Mouse (Mus musculus) midbrain, embryonic 12.5 days (tissue): ENCODE data around the gene Pawr. TPM values are rescaled to one million over a fixed set of nuclear protein-coding genes. Genes with fewer than 3 reads are reported as not detected.
A peak's percentile ranks its signal among the peaks of the same experiment; 100 is the strongest.
"Not testable (repeated sequence)": the region's sequence is repeated elsewhere in the genome, so short reads cannot be mapped to it uniquely, and the experiment has no call there.

Experiments
- ATAC-seq: fragments of 200-750 bp; cut with Nextera tagmentation; 2 replicates; pipeline ENCODE4 v1.8.0; 2017; ENCODE audit warnings: low read depth, moderate TSS enrichment, moderate library complexity; ENCODE audit not compliant: low FRiP score
- H3K27ac ChIP-seq: fragments of 300-500 bp; sonication (generic); replicated peaks from 2 replicates; pipeline ENCODE4 v1.5.1; 2016; ENCODE audit warnings: mild to moderate bottlenecking
- H3K27me3 ChIP-seq: fragments of 300-500 bp; sonication (generic); 2 replicates; pipeline ENCODE4 v1.6.1; 2016; ENCODE audit warnings: mild to moderate bottlenecking
- H3K36me3 ChIP-seq: fragments of 300-500 bp; sonication (generic); 2 replicates; pipeline ENCODE4 v1.6.1; 2016
- H3K4me1 ChIP-seq: fragments of 300-500 bp; sonication (generic); 2 replicates; pipeline ENCODE4 v1.6.1; 2016
- H3K4me2 ChIP-seq: fragments of 300-500 bp; sonication (generic); replicated peaks from 2 replicates; pipeline ENCODE4 v1.6.1; 2016; ENCODE audit warnings: mild to moderate bottlenecking, moderate library complexity
- H3K4me3 ChIP-seq: fragments of 300-500 bp; sonication (generic); 2 replicates; pipeline ENCODE4 v1.5.1; 2016; ENCODE audit warnings: mild to moderate bottlenecking
- H3K9ac ChIP-seq: fragments of 300-500 bp; sonication (generic); replicated peaks from 2 replicates; pipeline ENCODE4 v1.6.1; 2016; ENCODE audit warnings: mild to moderate bottlenecking, moderate library complexity
- H3K9me3 ChIP-seq: fragments of 300-500 bp; sonication (generic); 2 replicates; pipeline ENCODE4 v1.6.1; 2016; ENCODE audit warnings: mild to moderate bottlenecking
- WGBS: fragments of 180-500 bp; shearing (Covaris S2); methylation state at CpG from one replicate; pipeline ENCODE4 v1.1.7; 2016; 5-methylcytosine and 5-hydroxymethylcytosine counted together
- polyA plus RNA-seq: library from polyadenylated mRNA; unstranded; fragments of >200 nt; fragmentation: Nextera tagmentation; extraction: Ambion mirVana; gene quantifications from 2 replicates; pipeline ENCODE4 v1.2.1, GENCODE M21; 2016

The Pawr gene
- polyA plus RNA-seq, 1 experiment from 2014 or later = 10.9 TPM

DNA sequence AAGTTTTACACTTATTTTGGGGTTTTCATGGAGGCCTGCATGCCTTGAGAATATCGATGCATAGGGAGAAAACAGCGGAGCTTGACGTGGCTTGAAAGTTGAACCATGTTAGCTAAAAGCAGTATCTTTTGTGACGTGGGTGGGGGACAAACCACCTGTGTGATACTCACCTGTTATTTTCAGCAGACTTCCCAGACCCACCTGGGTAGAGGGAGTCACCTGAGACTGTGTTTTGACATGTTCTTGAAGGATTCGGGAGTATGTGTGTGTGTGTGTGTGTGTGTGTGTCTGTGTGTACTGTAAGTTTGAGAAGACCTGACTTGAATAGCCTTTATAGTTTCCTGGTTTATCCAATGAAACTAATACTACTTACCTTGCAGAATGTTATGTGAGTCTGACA, 7.2 kb downstream of the Pawr start:
- Histone ChIP-seq H3K9ac (no peak overlapping the region), H3K36me3 (no peaks in the 10 kb centered on the region), H3K9me3 (no peaks in the 10 kb centered on the region), H3K4me3 (no peak overlapping the region), H3K27ac (no peak overlapping the region; the same call in 1 of the 2 replicates), H3K4me1 (peaks cover 16% of the 10 kb centered on the region), H3K4me2 (no peak overlapping the region), H3K27me3 (no peaks in the 10 kb centered on the region)
- no peak for ATAC-seq
- 83% methylated on average over 5 of the region's 5 CpGs for WGBS

DNA sequence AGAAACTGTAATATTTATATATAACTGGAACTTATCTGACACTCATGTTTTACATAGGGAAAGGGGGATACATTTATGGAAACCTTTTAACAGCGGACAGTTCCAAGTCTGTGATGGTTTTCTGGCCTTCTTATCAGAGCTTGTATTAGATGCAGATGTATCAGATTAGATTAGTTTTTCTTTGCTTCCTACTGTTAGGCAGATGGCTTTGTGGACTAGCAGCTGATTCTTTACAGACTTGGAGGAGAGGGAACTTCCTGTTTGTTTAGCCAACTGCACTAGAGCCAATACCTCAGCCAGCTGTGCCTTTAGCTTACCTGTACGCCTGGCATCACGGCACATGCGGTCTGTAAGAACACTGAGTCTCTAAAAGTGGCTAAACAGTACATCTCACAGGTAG, 8.0 kb downstream of the Pawr start:
- H3K27ac ChIP-seq = no peak overlapping the region
- H3K9ac ChIP-seq = no peak overlapping the region
- ATAC-seq = no peak
- no peaks in the 10 kb centered on the region for H3K36me3 ChIP-seq
- peaks cover 16% of the 10 kb centered on the region for H3K4me1 ChIP-seq
- no peak overlapping the region for H3K4me3 ChIP-seq
- H3K27me3 ChIP-seq = no peaks in the 10 kb centered on the region
- no peaks in the 10 kb centered on the region for H3K9me3 ChIP-seq
- WGBS = 91% methylated on average over 4 of the region's 4 CpGs
- H3K4me2 ChIP-seq = no peak overlapping the region

DNA sequence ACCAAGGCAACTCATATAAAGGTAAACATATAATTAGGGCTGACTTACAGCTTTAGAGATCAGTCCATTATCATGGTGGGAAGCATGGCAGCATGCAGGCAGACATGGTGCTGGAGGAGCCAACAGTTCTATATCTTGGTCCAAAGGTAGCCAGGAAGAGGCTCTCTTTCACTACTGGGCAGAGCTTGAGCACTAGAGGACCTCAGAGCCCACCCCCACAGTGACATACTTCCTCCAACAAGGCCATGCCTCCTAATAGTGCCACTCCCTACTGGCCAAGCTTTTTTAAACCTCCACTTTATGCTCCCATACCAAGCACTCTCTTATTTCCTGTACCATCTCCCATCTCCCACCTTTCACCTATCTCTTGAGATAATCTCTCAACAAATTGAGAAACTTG, 11.8 kb downstream of the Pawr start:
- H3K9me3 ChIP-seq = no peaks in the 10 kb centered on the region
- H3K36me3 ChIP-seq = no peaks in the 10 kb centered on the region
- no peak for ATAC-seq
- H3K4me1 ChIP-seq = peaks cover 7% of the 10 kb centered on the region
- H3K27me3 ChIP-seq = no peaks in the 10 kb centered on the region
- no peak overlapping the region for H3K27ac ChIP-seq
- no peak overlapping the region for H3K4me3 ChIP-seq
- no peak overlapping the region for H3K9ac ChIP-seq
- H3K4me2 ChIP-seq = no peak overlapping the region

DNA sequence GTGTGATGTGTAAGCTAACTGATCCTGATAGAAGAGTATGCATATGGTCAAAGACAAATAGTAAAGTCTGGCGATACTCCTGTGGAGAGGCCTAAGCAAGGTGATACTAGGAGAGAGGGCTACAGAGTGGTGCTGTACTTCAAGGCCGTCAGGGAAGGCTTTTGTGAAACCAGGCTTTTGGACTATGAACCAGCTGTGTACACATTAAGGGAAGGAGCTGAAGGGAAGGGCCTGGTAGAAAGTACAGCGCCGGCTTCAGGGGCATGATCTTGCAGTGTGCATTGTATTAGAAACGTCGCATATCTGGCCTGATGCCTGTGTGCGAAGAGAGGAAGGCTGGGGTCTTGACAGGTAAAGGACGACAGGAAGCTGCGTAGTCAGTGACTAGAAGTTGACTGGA, 13.2 kb downstream of the Pawr start:
- H3K4me2 ChIP-seq = no peak overlapping the region
- 91% methylated on average over 9 of the region's 9 CpGs for WGBS
- no peak for ATAC-seq
- H3K27me3 ChIP-seq = no peaks in the 10 kb centered on the region
- H3K27ac ChIP-seq = no peak overlapping the region
- H3K4me3 ChIP-seq = no peak overlapping the region
- no peaks in the 10 kb centered on the region for H3K4me1 ChIP-seq
- H3K9ac ChIP-seq = no peak overlapping the region
- no peaks in the 10 kb centered on the region for H3K9me3 ChIP-seq
- H3K36me3 ChIP-seq = no peaks in the 10 kb centered on the region

DNA sequence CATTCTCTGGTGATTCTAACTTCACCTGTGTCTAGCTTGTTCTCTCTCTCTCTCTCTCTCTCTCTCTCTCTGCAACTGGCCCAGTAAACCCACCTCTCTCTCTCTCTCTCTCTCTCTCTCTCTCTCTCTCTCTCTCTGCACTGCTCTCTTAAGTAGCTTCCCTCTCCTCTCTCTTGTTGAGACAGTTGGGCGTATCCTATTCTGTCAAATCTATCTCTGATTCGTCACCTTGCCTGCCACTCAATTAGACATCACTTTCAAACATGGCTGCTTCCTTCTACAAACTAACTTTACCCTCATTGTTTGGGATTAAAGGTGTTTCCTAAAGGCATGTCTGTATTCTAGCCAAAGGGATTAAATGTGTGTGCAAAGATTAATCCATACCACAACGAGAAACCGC, 14.4 kb downstream of the Pawr start:
- not testable (repeated sequence) for H3K27ac ChIP-seq, H3K36me3 ChIP-seq, ATAC-seq, H3K9me3 ChIP-seq, H3K4me1 ChIP-seq, H3K4me2 ChIP-seq, H3K9ac ChIP-seq, H3K27me3 ChIP-seq, H3K4me3 ChIP-seq
- 94% methylated on average over 4 of the region's 4 CpGs for WGBS

DNA sequence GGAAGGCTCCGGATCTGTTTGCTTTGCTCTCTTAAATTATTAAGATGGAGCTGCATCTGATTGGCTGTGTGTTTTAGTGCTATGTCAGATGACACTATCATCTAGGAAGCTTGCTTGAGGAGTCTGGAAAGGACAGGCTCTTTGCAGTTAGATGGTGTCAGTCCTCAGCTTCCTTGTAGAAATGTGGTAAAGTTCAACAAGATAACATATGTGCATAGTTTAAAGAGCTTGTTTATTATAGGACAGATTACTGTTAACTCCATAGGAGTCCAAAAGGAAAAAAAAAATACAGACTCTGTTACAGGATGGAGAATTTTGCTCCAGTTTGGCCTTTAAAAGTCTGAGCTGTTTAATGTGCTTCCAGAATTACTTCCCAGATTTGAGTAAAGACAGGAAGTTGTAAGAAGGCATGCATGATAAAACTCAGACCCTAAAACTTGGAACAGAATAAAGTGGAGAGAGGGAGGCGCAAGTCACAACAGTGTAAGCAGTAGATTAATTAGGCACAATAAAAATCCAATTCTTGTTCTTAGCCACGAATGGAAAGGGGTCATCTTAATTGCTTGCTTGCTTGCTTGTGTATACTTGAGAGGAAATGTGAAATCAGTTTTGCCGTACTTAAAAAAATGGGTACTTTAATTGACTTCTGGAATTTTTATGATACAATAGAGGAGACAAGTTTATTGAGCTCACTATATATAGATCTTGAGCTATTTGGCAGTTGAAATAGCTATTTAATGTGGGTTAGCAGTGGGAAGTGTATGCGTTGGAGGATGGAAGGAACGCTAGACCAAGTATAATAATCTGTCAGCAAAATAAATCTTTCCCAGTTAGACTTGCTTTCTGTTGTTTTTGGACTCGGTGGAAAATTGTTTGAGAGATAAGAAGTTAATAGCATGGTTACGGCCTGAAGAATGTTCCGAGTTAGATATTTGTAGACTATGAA, 18.5 kb downstream of the Pawr start:
- 93% methylated on average over 9 of the region's 9 CpGs for WGBS
- Histone ChIP-seq H3K4me2 (no peak overlapping the region), H3K27me3 (no peaks in the 10 kb centered on the region), H3K9me3 (no peaks in the 10 kb centered on the region), H3K36me3 (no peaks in the 10 kb centered on the region), H3K4me3 (no peak overlapping the region), H3K9ac (no peak overlapping the region), H3K27ac (no peak overlapping the region), H3K4me1 (peaks cover 10% of the 10 kb centered on the region)
- ATAC-seq = no peak

DNA sequence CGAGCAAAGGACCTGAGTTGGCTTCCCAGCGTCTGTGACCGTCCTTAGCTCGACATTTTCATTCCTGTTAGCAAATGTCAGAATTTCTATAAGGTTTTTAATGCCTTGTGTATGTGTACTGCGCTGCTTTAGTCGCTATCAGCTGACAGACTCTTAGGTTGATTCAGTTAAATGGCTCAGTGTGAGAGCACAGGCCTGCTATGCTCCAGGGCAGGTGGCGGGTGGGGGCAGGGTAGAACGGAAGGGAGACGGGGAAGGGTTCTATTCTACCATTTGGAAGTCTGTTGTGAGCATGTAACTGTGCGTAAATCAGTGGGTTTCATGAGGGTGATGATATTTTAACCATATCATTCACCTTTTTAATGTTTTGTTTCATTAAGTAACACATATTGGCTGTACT, 21.0 kb downstream of the Pawr start:
- WGBS = 89% methylated on average over 10 of the region's 10 CpGs
- Histone ChIP-seq H3K4me3 (no peak overlapping the region), H3K4me1 (peaks cover 10% of the 10 kb centered on the region), H3K27ac (no peak overlapping the region), H3K27me3 (no peaks in the 10 kb centered on the region), H3K36me3 (no peaks in the 10 kb centered on the region), H3K4me2 (no peak overlapping the region), H3K9me3 (no peaks in the 10 kb centered on the region), H3K9ac (no peak overlapping the region)
- no peak for ATAC-seq

DNA sequence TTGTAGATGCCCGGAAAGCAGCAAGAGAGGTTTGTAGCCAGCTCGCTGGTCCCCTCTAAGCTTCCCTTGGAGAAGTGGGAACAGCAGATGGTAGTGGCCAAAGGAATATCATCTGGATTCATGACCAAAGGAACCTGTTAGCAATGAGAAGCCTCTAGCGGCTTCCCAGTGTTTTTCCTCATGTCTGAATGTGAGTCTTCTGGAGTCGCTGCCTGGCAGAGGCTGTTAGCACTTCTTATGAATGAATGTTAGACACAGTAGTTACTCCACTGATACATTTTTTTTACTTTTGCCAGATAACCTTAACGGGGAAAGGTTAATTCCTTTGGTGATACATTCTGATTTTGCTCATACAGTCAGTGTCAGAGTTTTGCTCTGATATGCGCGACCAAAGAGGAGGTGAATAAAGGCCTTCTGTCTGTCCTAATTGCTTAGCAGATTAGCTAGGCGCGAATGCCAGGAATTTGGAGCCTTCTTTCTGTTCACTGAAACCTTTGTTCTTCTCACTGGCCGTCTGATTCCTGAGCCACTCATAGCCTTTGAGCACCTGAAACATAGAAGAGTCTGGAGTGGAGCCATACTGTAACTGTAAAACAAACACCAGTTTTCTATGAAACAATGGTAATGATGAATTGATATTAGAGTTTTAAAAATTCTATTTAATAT, 22.9 kb downstream of the Pawr start:
- no peak for ATAC-seq
- Histone ChIP-seq H3K36me3 (no peaks in the 10 kb centered on the region), H3K4me2 (0 out of 2 replicates have a peak overlapping the region, but pooled peaks have one; percentile 9), H3K9ac (no peak overlapping the region), H3K27me3 (no peaks in the 10 kb centered on the region), H3K4me1 (peaks cover 10% of the 10 kb centered on the region), H3K4me3 (no peak overlapping the region), H3K9me3 (no peaks in the 10 kb centered on the region), H3K27ac (no peak overlapping the region)
- WGBS = 20% methylated on average over 10 of the region's 10 CpGs

DNA sequence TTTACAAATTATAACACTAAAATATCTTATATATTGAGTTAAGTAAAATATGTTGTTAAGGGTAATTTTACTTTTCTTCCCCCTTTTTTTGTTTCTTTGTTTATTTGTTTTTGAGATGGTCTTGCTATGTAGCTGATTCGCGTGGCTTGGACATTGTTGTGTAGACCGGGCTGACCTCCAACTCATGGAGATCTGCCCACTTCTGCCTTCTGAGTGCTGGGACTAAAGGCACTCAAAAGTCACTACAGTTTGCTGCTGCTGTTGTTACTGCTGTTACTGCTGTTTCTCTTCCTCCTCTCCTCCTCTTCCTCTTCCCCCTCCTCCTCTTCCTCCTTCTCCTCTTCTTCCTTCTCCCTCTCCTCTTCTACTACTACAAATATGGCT, 23.5 kb downstream of the Pawr start:
- Histone ChIP-seq H3K9me3 (no peaks in the 10 kb centered on the region), H3K9ac (no peak overlapping the region), H3K27me3 (no peaks in the 10 kb centered on the region), H3K4me3 (no peak overlapping the region), H3K36me3 (no peaks in the 10 kb centered on the region), H3K4me2 (no peak overlapping the region), H3K4me1 (peaks cover 10% of the 10 kb centered on the region), H3K27ac (no peak overlapping the region)
- WGBS = 95% methylated on average over 3 of the region's 3 CpGs
- no peak for ATAC-seq

DNA sequence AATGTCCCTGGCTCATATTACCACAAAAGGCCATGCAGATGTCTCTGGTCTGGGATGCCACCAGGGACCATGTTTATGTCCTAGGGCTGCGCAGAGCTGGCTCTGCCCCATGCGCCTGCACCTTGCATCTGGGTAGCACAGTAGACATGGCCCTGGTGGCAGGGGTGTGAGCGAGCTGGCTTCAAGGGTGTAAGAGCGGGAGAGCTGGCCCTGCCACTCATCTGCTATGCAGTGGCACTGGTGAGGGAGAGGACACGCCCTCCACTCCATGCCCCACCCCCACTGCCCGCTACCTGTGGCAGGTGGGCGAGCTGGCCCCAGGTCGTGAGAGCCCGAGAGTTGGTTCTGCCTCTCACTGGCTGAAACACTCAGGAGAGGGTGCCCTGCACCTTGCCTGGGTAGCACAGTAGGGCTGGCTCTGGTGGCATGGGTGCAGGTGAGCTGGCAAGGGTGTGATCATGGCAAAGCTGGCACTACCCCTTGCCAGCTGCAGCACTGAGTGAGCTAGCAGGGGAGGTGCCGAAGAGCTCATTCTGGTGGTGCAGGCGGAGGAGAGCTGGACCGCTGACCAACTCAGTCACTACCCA, 24.8 kb downstream of the Pawr start:
- Histone ChIP-seq H3K4me2 (no peak overlapping the region), H3K27ac (no peak overlapping the region), H3K9ac (no peak overlapping the region), H3K27me3 (no peaks in the 10 kb centered on the region), H3K36me3 (no peaks in the 10 kb centered on the region), H3K9me3 (no peaks in the 10 kb centered on the region), H3K4me1 (peaks cover 11% of the 10 kb centered on the region), H3K4me3 (no peak overlapping the region)
- 96% methylated on average over 12 of the region's 12 CpGs for WGBS
- ATAC-seq = peak; percentile 28; the same call in 1 of the 2 replicates

DNA sequence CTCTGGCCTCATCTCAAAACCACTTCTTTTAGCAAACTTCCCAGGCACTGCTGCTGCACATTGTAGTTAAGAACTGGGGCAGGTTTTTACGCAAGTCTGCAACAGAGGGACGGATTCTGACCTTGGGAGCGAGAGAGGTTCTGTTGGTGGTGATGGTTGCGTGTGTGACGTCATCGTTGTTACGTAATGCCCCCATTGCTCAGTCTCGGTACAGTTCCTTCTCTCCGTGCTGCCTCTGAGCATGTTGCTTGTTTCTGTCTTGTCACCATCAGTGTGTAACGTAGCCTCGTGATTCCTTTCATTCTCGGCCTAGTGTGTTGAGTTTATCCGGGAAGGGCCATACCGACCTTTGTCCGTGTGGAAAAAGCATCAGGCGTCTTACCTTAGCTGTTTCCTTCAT, 28.1 kb downstream of the Pawr start:
- Histone ChIP-seq H3K4me2 (no peak overlapping the region), H3K4me3 (no peak overlapping the region), H3K4me1 (peaks cover 19% of the 10 kb centered on the region; the same call in 1 of the 2 replicates), H3K27ac (no peak overlapping the region), H3K9ac (no peak overlapping the region), H3K27me3 (no peaks in the 10 kb centered on the region), H3K36me3 (no peaks in the 10 kb centered on the region), H3K9me3 (0 out of 2 replicates have a peak, but pooled peaks cover 2% of the 10 kb centered on the region)
- ATAC-seq = no peak
- WGBS = 89% methylated on average over 16 of the region's 16 CpGs

DNA sequence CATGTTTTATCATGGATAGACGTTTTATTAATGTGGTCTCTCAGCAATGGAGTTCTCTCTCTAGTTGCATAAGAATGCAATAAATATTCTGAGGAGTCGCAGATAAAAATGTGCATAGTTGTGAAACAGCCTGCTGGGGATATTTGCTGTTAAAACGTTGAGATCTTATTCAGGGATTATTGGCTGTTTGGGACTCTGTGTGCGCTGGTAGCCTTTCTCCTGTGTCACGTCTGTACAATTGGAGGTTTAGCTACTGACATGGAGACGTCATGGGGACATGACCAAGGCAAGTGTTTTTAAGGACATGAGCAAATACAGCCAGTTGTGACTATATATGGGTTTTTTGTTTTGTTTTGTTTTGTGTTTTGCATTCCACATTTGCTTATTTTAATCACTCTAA, 28.9 kb downstream of the Pawr start:
- Histone ChIP-seq H3K4me2 (no peak overlapping the region), H3K4me1 (peaks cover 18% of the 10 kb centered on the region; the same call in 1 of the 2 replicates), H3K9me3 (0 out of 2 replicates have a peak, but pooled peaks cover 11% of the 10 kb centered on the region), H3K27me3 (no peaks in the 10 kb centered on the region), H3K36me3 (no peaks in the 10 kb centered on the region), H3K27ac (no peak overlapping the region), H3K4me3 (no peak overlapping the region), H3K9ac (no peak overlapping the region)
- no peak for ATAC-seq
- 42% methylated on average over 6 of the region's 6 CpGs for WGBS
